Mouse (Mus musculus) intestine, postnatal 0 days (tissue): ENCODE data around the gene Hcar2. TPM values are rescaled to one million over a fixed set of nuclear protein-coding genes. Genes with fewer than 3 reads are reported as not detected.

Experiments
- ATAC-seq: fragments of 200-750 bp; cut with Nextera tagmentation; 2 replicates; pipeline ENCODE4 v1.8.0; 2017; ENCODE audit warnings: mild to moderate bottlenecking, moderate TSS enrichment, moderate library complexity
- H3K27ac ChIP-seq: fragments of 300-500 bp; sonication (generic); 2 replicates; pipeline ENCODE4 v1.5.1; 2014; ENCODE audit warnings: mild to moderate bottlenecking, low read depth, low read length, moderate library complexity
- H3K27me3 ChIP-seq: fragments of 300-500 bp; sonication (generic); replicated peaks from 2 replicates; pipeline ENCODE4 v1.6.1; 2014; ENCODE audit warnings: low read length, mixed read lengths; ENCODE audit not compliant: control insufficient read depth, insufficient read depth
- H3K36me3 ChIP-seq: fragments of 300-500 bp; sonication (generic); 2 replicates; pipeline ENCODE4 v1.6.1; 2014; ENCODE audit warnings: mild to moderate bottlenecking, moderate library complexity; ENCODE audit not compliant: control insufficient read depth, insufficient read depth
- H3K4me1 ChIP-seq: fragments of 300-500 bp; sonication (generic); replicated peaks from 2 replicates; pipeline ENCODE4 v1.6.1; 2014; ENCODE audit warnings: antibody characterized with exemption, low read length, mixed read lengths; ENCODE audit not compliant: control insufficient read depth, insufficient read depth
- H3K4me2 ChIP-seq: fragments of 300-500 bp; sonication (generic); replicated peaks from 2 replicates; pipeline ENCODE4 v1.6.1; 2014; ENCODE audit warnings: low read depth, mild to moderate bottlenecking, moderate library complexity
- H3K4me3 ChIP-seq: fragments of 300-500 bp; sonication (generic); 2 replicates; pipeline ENCODE4 v1.5.1; 2014; ENCODE audit warnings: low read depth, low read length
- H3K9ac ChIP-seq: fragments of 300-500 bp; sonication (generic); 2 replicates; pipeline ENCODE4 v1.6.1; 2014; ENCODE audit warnings: mild to moderate bottlenecking, low read depth, low read length
- H3K9me3 ChIP-seq: fragments of 300-500 bp; sonication (generic); 2 replicates; pipeline ENCODE4 v1.6.1; 2016; ENCODE audit warnings: mixed run types; ENCODE audit not compliant: control insufficient read depth
- CTCF ChIP-seq: sonication (generic); IDR thresholded peaks from 2 replicates; pipeline ENCODE4 v1.5.1; 2016; ENCODE audit warnings: low read depth, mild to moderate bottlenecking, control low read depth, antibody characterized with exemption, moderate library complexity
- WGBS: fragments of 180-500 bp; shearing (Covaris S2); extraction: QIAGEN DNeasy Blood & Tissue Kit; methylation state at CpG from one replicate; pipeline ENCODE4 v1.1.7; 2014; 5-methylcytosine and 5-hydroxymethylcytosine counted together
- polyA plus RNA-seq: library from polyadenylated mRNA; unstranded; fragments of >200 nt; fragmentation: Nextera tagmentation; extraction: Ambion mirVana; gene quantifications from 2 replicates; pipeline ENCODE4 v1.2.1, GENCODE M21; 2015

Gene Hcar2
- polyA plus RNA-seq, 1 experiment from 2014 or later = 0.16 TPM

DNA sequence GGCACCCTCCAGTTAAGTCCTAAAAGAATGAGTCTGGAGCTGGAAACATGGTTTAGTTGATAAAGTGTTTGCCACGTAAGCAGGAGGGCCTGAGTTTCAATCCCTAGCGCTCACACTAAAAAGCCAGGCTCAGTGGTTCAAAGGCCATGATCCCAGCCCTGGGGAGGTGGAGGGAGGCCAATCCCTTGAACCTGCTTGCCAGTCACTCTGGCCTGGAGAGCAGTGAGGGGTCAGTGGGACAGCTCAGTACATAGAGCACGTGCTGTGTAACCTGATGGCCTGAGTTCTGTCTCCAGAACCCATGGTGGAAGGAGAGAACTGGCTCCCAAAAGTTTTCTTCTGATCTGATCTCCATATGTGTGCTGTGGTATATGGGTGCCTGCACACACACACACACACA is 30.5 kb downstream of the Hcar2 start:
- no peak overlapping the region for H3K4me2 ChIP-seq
- H3K9me3 ChIP-seq = no peaks in the 10 kb centered on the region
- H3K27ac ChIP-seq = no peak overlapping the region
- H3K4me3 ChIP-seq = no peak overlapping the region
- 82% methylated on average over 3 of the region's 3 CpGs for WGBS
- TF ChIP-seq CTCF = no peak
- no peak overlapping the region for H3K9ac ChIP-seq
- H3K36me3 ChIP-seq = no peaks in the 10 kb centered on the region
- no peak for ATAC-seq
- H3K27me3 ChIP-seq = no peaks in the 10 kb centered on the region
- H3K4me1 ChIP-seq = no peaks in the 10 kb centered on the region

DNA sequence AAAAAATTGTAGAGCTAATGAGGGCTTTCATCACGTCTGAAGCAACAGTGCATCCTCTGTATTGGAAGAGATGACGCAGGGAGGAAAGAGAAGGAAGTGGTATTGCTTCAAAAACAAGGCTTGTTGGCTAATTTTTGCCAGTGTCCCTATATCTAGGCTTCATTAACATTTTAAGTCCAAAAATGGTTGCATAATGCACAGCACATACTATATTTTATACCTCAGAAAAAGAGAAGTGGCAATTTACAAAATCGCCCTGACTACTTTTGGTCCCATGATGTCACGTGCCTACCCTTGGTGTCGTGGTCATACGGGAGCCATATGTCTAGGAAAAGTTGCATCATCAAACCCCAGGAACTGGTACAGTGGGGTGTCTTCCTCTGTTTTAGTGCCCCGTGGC is 33.0 kb downstream of the Hcar2 start:
- TF ChIP-seq CTCF = no peak
- no peak overlapping the region for H3K27ac ChIP-seq
- H3K4me2 ChIP-seq = no peak overlapping the region
- no peaks in the 10 kb centered on the region for H3K27me3 ChIP-seq
- H3K9ac ChIP-seq = no peak overlapping the region
- H3K4me3 ChIP-seq = no peak overlapping the region
- WGBS = 76% methylated on average over 7 of the region's 7 CpGs
- no peaks in the 10 kb centered on the region for H3K9me3 ChIP-seq
- no peaks in the 10 kb centered on the region for H3K4me1 ChIP-seq
- H3K36me3 ChIP-seq = no peaks in the 10 kb centered on the region
- no peak for ATAC-seq

GRCm38 (mm10) chr5:123827659-123828091 is 37.6 kb downstream of the Hcar2 start:
- 57% methylated on average over 6 of the region's 6 CpGs for WGBS
- Histone ChIP-seq H3K9ac (no peak overlapping the region), H3K27ac (no peak overlapping the region), H3K4me1 (no peaks in the 10 kb centered on the region), H3K4me3 (no peak overlapping the region), H3K9me3 (no peaks in the 10 kb centered on the region), H3K36me3 (no peaks in the 10 kb centered on the region), H3K4me2 (no peak overlapping the region), H3K27me3 (no peaks in the 10 kb centered on the region)
- no peak for ATAC-seq
- TF ChIP-seq CTCF = peak; percentile 71

- no peaks in the 10 kb centered on the region for H3K9me3 ChIP-seq
- 56% methylated on average over 7 of the region's 7 CpGs for WGBS
- no peak for TF ChIP-seq CTCF
- no peak for ATAC-seq
- H3K4me1 ChIP-seq = no peaks in the 10 kb centered on the region
- no peak overlapping the region for H3K4me2 ChIP-seq
- H3K27ac ChIP-seq = no peak overlapping the region
- peaks cover 7% of the 10 kb centered on the region; the same call in 1 of the 2 replicates for H3K36me3 ChIP-seq
- H3K9ac ChIP-seq = no peak overlapping the region
- no peak overlapping the region for H3K4me3 ChIP-seq
- no peaks in the 10 kb centered on the region for H3K27me3 ChIP-seq
Measured at GRCm38 (mm10) chr5:123822706-123823105, 42.6 kb downstream of the Hcar2 start.

DNA sequence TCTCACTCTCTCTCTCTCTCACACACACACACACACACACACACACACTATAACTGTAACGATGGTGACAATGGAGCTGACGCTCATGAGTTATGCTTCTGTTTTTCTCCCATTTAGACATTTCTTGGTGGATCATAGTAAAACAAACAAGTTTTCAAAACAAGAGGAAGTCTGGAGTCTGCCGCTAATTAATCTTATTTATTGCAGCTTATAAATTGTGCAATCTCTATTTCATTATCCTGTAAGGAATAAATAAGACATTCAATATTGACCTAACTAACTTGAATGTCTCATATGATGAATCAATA is 44.1 kb downstream of the Hcar2 start:
- no peak for TF ChIP-seq CTCF
- Histone ChIP-seq H3K27ac (no peak overlapping the region), H3K9ac (no peak overlapping the region), H3K27me3 (no peaks in the 10 kb centered on the region), H3K36me3 (peaks cover 7% of the 10 kb centered on the region; the same call in 1 of the 2 replicates), H3K4me1 (no peaks in the 10 kb centered on the region), H3K4me3 (no peak overlapping the region), H3K4me2 (no peak overlapping the region), H3K9me3 (no peaks in the 10 kb centered on the region)
- 84% methylated on average over 3 of the region's 3 CpGs for WGBS
- ATAC-seq = no peak

DNA sequence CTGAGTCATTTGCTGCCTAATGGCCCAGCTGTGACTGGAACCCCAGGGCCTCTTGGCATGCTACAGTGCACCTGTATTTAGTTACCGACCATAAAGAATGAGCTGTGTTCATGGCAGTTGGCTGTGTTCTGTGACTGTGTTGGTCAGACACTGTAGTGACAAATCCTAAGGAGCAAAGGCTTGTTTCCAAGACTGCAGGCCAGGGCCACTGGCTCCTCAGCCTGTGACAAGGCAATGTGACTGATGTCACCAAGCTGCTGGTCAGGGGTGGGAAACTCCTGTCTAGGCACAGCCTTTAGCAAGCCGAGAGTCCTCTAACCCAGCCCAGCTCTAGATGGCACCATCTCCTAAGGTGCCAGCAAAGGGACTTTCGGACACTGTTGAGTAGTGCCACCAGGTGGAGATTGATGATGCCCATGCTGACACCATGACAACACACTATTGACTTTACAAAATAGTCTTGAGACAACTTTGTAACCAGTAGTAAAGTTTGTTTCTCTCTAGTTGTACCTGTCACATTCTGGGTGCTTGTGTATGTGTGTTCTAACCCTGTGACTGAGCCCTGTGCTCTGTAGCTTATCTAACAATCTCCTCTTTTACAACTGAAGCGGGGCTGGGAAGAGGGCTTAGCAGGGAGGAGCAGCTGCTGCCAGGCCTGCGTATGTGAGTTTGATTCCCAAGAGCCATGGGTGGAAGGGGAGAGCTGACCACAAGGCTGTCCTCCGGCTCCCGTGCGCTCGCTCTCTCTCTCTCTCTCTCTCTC is 44.6 kb downstream of the Hcar2 start:
- Histone ChIP-seq H3K36me3 (peaks cover 7% of the 10 kb centered on the region; the same call in 1 of the 2 replicates), H3K4me1 (no peaks in the 10 kb centered on the region), H3K9ac (no peak overlapping the region), H3K4me3 (no peak overlapping the region), H3K4me2 (no peak overlapping the region), H3K9me3 (no peaks in the 10 kb centered on the region), H3K27me3 (no peaks in the 10 kb centered on the region), H3K27ac (no peak overlapping the region)
- 73% methylated on average over 9 of the region's 9 CpGs for WGBS
- peak; percentile 82 for TF ChIP-seq CTCF
- peak; percentile 56; the same call in 1 of the 2 replicates for ATAC-seq
